Mouse (Mus musculus): ENCODE data around the gene Ribc2. TPM values are rescaled to one million over a fixed set of nuclear protein-coding genes. Genes with fewer than 3 reads are reported as not detected.
A peak's percentile ranks its signal among the peaks of the same experiment; 100 is the strongest.

Ribc2 gene
- polyA plus RNA-seq (2014; fragmentation: Nextera tagmentation; extraction: Ambion mirVana): 0.95 TPM in 2 replicates

DNA sequence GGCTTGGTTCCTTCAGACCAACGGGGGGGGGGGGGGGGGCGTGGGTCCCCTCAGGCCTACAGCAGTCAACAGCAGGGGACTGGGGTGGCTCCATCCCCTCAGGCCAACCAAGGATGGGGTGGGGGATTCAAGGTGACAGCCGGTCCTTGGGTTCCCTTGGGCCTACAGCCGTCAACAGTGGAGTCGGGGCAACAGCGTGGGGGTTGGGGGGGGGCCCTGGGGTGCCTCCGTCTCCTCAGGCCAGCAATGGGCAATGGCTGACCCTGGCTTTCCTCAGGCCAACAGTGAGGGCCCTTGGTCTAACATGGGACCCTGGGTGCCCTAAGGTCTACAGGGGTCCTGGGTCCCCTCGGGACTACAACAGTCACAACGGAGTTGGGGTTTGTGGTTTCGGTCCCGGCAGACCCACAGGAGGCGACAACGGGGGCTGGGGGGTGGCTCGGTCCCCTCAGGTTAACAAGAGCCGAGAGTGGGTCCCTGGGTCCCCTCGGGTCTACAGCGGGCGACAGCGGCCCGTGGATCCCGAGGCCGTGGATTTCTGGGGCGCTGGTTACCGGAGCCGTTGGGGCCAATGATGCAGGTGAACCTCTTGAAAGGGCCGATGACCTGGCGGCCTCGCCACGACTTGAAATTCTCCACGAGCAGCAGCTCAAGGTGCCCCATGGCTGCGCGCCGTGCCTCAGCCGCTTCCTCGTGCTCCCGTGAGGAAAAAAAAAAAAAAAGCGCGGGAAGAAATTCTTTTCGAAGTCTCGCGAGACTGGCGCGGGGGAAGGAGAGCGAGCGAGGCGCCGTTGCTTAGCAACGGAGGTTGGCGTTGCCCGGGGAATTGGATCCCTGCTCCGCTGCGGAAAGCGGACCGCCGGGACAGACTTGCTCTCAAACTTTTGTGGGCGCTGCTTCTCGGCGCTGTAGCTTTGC lies at the start of gene Ribc2, which contains the start of gene Smc1b:
Ribc2 (plus strand) TSS at position 804 of the 918 bp plus-strand sequence.
Smc1b (minus strand) TSS at position 690 of the 918 bp plus-strand sequence.
- H3K27me3 ChIP-seq (ENCODE audit: control insufficient read depth, insufficient read depth, low read length): no peaks in the 10 kb centered on the region
- peak within 1 kb of the TSS; percentile 28 for H3K4me3 ChIP-seq (ENCODE audit: low read depth, low read length)
- 28% methylated on average over 55 of the region's 58 CpGs for WGBS
- no peak within 1 kb of the TSS for H3K27ac ChIP-seq (replicated peaks; ENCODE audit: low read depth, low read length)
- peak within 1 kb of the TSS; percentile 37; the same call in 1 of the 2 replicates for H3K9ac ChIP-seq (ENCODE audit: low read length)
- 0 out of 2 replicates have a peak, but pooled peaks cover 7% of the 10 kb centered on the region for H3K4me1 ChIP-seq (ENCODE audit: control insufficient read depth, insufficient read depth, low read length)
- peak within 1 kb of the TSS; percentile 56 for H3K4me2 ChIP-seq (ENCODE audit: low read depth, severe bottlenecking)
- DNase-seq (ENCODE audit: low spot score) (peak; percentile 91), ATAC-seq (ENCODE audit: insufficient number of reproducible peaks, low FRiP score, low TSS enrichment, low read depth) (peak; percentile 67)
- no peaks in the 10 kb centered on the region for H3K36me3 ChIP-seq (ENCODE audit: control insufficient read depth, insufficient read depth, low read length)
- H3K9me3 ChIP-seq (ENCODE audit: control insufficient read depth, low read length): no peaks in the 10 kb centered on the region

- no peak overlapping the region for H3K27ac ChIP-seq (replicated peaks; ENCODE audit: low read depth, low read length)
- no peaks in the 10 kb centered on the region for H3K27me3 ChIP-seq (ENCODE audit: control insufficient read depth, insufficient read depth, low read length)
- H3K9ac ChIP-seq (ENCODE audit: low read length): no peak overlapping the region
- H3K4me1 ChIP-seq (ENCODE audit: control insufficient read depth, insufficient read depth, low read length): no peaks in the 10 kb centered on the region
- H3K36me3 ChIP-seq (ENCODE audit: control insufficient read depth, insufficient read depth, low read length): no peaks in the 10 kb centered on the region
- H3K4me3 ChIP-seq (ENCODE audit: low read depth, low read length): no peak overlapping the region
- H3K4me2 ChIP-seq (ENCODE audit: low read depth, severe bottlenecking): no peak overlapping the region
- H3K9me3 ChIP-seq (ENCODE audit: control insufficient read depth, low read length): no peaks in the 10 kb centered on the region
- ATAC-seq (ENCODE audit: insufficient number of reproducible peaks, low FRiP score, low TSS enrichment, low read depth) (no peak), DNase-seq (ENCODE audit: low spot score) (no peak)
- WGBS: 79% methylated on average over 1 of the region's 1 CpGs
These were observed 46.2 kb upstream of the Ribc2 start for GRCm38 (mm10) chr15:85085641-85086040.

DNA sequence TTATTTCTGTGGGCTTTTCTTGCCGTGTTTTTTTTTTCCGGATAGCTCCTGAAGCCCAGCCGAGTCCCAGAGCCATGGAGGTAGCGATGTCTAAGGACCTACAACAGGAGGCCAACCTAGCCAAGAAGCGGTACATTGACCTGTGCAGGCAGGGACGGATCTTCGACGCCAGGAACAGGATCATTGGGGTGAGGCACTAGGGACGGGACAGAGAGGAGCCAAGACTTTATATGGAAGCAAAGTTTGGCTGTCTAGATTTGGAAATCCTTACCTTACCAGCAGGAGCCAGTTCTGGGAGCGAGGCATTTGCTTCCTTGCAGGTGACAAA lies 279 bp downstream of the Ribc2 start:
- ATAC-seq (ENCODE audit: insufficient number of reproducible peaks, low FRiP score, low TSS enrichment, low read depth) (peak; percentile 8; the same call in 1 of the 2 replicates), DNase-seq (ENCODE audit: low spot score) (no peak)
- Histone ChIP-seq H3K27ac (replicated peaks; ENCODE audit: low read depth, low read length) (no peak overlapping the region), H3K4me1 (ENCODE audit: control insufficient read depth, insufficient read depth, low read length) (0 out of 2 replicates have a peak, but pooled peaks cover 7% of the 10 kb centered on the region), H3K27me3 (ENCODE audit: control insufficient read depth, insufficient read depth, low read length) (no peaks in the 10 kb centered on the region), H3K36me3 (ENCODE audit: control insufficient read depth, insufficient read depth, low read length) (no peaks in the 10 kb centered on the region), H3K9ac (ENCODE audit: low read length) (peak overlapping the region; percentile 32; the same call in 1 of the 2 replicates), H3K4me2 (ENCODE audit: low read depth, severe bottlenecking) (peak overlapping the region; percentile 56), H3K4me3 (ENCODE audit: low read depth, low read length) (peak overlapping the region; percentile 28), H3K9me3 (ENCODE audit: control insufficient read depth, low read length) (no peaks in the 10 kb centered on the region)
- WGBS: 21% methylated on average over 10 of the region's 10 CpGs

GRCm38 (mm10) chr15:85135143-85135542 lies 3.3 kb downstream of the Ribc2 start:
- ATAC-seq (ENCODE audit: insufficient number of reproducible peaks, low FRiP score, low TSS enrichment, low read depth) (no peak), DNase-seq (ENCODE audit: low spot score) (no peak)
- no peak overlapping the region for H3K4me2 ChIP-seq (ENCODE audit: low read depth, severe bottlenecking)
- 59% methylated on average over 9 of the region's 9 CpGs for WGBS
- no peaks in the 10 kb centered on the region for H3K9me3 ChIP-seq (ENCODE audit: control insufficient read depth, low read length)
- H3K9ac ChIP-seq (ENCODE audit: low read length): no peak overlapping the region
- H3K27me3 ChIP-seq (ENCODE audit: control insufficient read depth, insufficient read depth, low read length): no peaks in the 10 kb centered on the region
- H3K27ac ChIP-seq (replicated peaks; ENCODE audit: low read depth, low read length): no peak overlapping the region
- no peak overlapping the region for H3K4me3 ChIP-seq (ENCODE audit: low read depth, low read length)
- no peaks in the 10 kb centered on the region for H3K36me3 ChIP-seq (ENCODE audit: control insufficient read depth, insufficient read depth, low read length)
- 0 out of 2 replicates have a peak, but pooled peaks cover 7% of the 10 kb centered on the region for H3K4me1 ChIP-seq (ENCODE audit: control insufficient read depth, insufficient read depth, low read length)

GRCm38 (mm10) chr15:85141290-85141689 lies 9.4 kb downstream of the Ribc2 start:
- ATAC-seq (ENCODE audit: insufficient number of reproducible peaks, low FRiP score, low TSS enrichment, low read depth) (no peak), DNase-seq (ENCODE audit: low spot score) (no peak)
- no peak overlapping the region for H3K27ac ChIP-seq (replicated peaks; ENCODE audit: low read depth, low read length)
- no peaks in the 10 kb centered on the region for H3K36me3 ChIP-seq (ENCODE audit: control insufficient read depth, insufficient read depth, low read length)
- WGBS: 90% methylated on average over 10 of the region's 10 CpGs
- no peak overlapping the region for H3K4me3 ChIP-seq (ENCODE audit: low read depth, low read length)
- no peaks in the 10 kb centered on the region for H3K4me1 ChIP-seq (ENCODE audit: control insufficient read depth, insufficient read depth, low read length)
- H3K9ac ChIP-seq (ENCODE audit: low read length): no peak overlapping the region
- H3K9me3 ChIP-seq (ENCODE audit: control insufficient read depth, low read length): no peaks in the 10 kb centered on the region
- no peak overlapping the region for H3K4me2 ChIP-seq (ENCODE audit: low read depth, severe bottlenecking)
- H3K27me3 ChIP-seq (ENCODE audit: control insufficient read depth, insufficient read depth, low read length): no peaks in the 10 kb centered on the region

DNA sequence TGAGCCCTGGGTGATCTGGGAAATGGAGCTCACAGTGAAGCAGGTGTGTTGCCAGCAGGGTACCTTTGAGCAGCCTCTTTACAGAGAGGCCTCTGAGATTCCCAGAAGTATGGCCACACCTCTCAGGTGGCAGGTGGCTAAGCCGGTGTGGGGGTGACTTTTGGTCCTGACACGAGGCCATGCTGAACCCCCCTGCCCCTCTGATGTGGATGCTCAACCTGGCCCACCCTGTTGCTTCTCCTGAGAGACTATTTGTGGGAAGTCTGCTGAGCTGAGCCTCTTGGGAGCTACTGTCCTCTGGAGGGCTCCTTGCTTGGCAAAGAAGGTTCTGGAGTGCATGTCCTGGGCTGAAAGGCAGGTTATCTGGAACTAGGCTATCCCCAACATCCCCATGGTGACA lies 10.6 kb downstream of the Ribc2 start:
- no peaks in the 10 kb centered on the region for H3K9me3 ChIP-seq (ENCODE audit: control insufficient read depth, low read length)
- no peak overlapping the region for H3K4me2 ChIP-seq (ENCODE audit: low read depth, severe bottlenecking)
- no peak overlapping the region for H3K4me3 ChIP-seq (ENCODE audit: low read depth, low read length)
- H3K36me3 ChIP-seq (ENCODE audit: control insufficient read depth, insufficient read depth, low read length): no peaks in the 10 kb centered on the region
- 72% methylated on average over 2 of the region's 2 CpGs for WGBS
- no peaks in the 10 kb centered on the region for H3K27me3 ChIP-seq (ENCODE audit: control insufficient read depth, insufficient read depth, low read length)
- peak; percentile 19 for DNase-seq (ENCODE audit: low spot score)
- no peak overlapping the region for H3K27ac ChIP-seq (replicated peaks; ENCODE audit: low read depth, low read length)
- no peaks in the 10 kb centered on the region for H3K4me1 ChIP-seq (ENCODE audit: control insufficient read depth, insufficient read depth, low read length)
- no peak overlapping the region for H3K9ac ChIP-seq (ENCODE audit: low read length)
- no peak for ATAC-seq (ENCODE audit: insufficient number of reproducible peaks, low FRiP score, low TSS enrichment, low read depth)

DNA sequence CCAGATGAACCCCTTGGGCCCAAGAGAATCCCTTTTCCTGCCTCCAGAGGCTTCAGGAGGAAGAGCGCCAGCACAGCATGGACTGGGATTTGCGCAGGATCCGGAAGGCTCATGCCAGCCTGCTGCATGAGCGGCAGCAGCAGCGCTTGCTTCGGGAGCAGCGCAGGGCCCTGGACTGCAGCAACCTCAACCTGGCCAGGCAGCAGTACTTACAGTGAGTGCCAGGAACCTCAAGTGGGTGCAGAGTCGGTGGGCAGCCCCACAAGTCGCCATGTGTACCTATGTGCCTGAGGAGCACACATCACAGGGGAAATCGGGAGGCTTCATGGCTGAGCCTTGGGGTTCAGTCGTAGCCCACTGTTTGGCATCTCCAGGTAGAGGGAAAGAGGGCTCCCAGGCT lies 11.3 kb downstream of the Ribc2 start:
- no peak overlapping the region for H3K4me2 ChIP-seq (ENCODE audit: low read depth, severe bottlenecking)
- peak; percentile 19 for DNase-seq (ENCODE audit: low spot score)
- no peak overlapping the region for H3K27ac ChIP-seq (replicated peaks; ENCODE audit: low read depth, low read length)
- H3K27me3 ChIP-seq (ENCODE audit: control insufficient read depth, insufficient read depth, low read length): no peaks in the 10 kb centered on the region
- H3K9me3 ChIP-seq (ENCODE audit: control insufficient read depth, low read length): no peaks in the 10 kb centered on the region
- H3K36me3 ChIP-seq (ENCODE audit: control insufficient read depth, insufficient read depth, low read length): no peaks in the 10 kb centered on the region
- WGBS: 87% methylated on average over 11 of the region's 11 CpGs
- H3K4me1 ChIP-seq (ENCODE audit: control insufficient read depth, insufficient read depth, low read length): no peaks in the 10 kb centered on the region
- no peak overlapping the region for H3K4me3 ChIP-seq (ENCODE audit: low read depth, low read length)
- no peak overlapping the region for H3K9ac ChIP-seq (ENCODE audit: low read length)
- no peak for ATAC-seq (ENCODE audit: insufficient number of reproducible peaks, low FRiP score, low TSS enrichment, low read depth)

- DNase-seq (ENCODE audit: low spot score): peak; percentile 21
- 100% methylated on average over 1 of the region's 1 CpGs for WGBS
- no peak overlapping the region for H3K27ac ChIP-seq (replicated peaks; ENCODE audit: low read depth, low read length)
- no peak for ATAC-seq (ENCODE audit: insufficient number of reproducible peaks, low FRiP score, low TSS enrichment, low read depth)
- no peak overlapping the region for H3K4me3 ChIP-seq (ENCODE audit: low read depth, low read length)
- no peaks in the 10 kb centered on the region for H3K36me3 ChIP-seq (ENCODE audit: control insufficient read depth, insufficient read depth, low read length)
- H3K9me3 ChIP-seq (ENCODE audit: control insufficient read depth, low read length): no peaks in the 10 kb centered on the region
- no peaks in the 10 kb centered on the region for H3K27me3 ChIP-seq (ENCODE audit: control insufficient read depth, insufficient read depth, low read length)
- H3K4me1 ChIP-seq (ENCODE audit: control insufficient read depth, insufficient read depth, low read length): no peaks in the 10 kb centered on the region
- no peak overlapping the region for H3K4me2 ChIP-seq (ENCODE audit: low read depth, severe bottlenecking)
- H3K9ac ChIP-seq (ENCODE audit: low read length): no peak overlapping the region
These were observed 11.9 kb downstream of the Ribc2 start for GRCm38 (mm10) chr15:85143747-85144146.
